Mouse (Mus musculus) layer of hippocampus, postnatal 36 days (tissue): ENCODE data around the gene Slc36a2. TPM values are rescaled to one million over a fixed set of nuclear protein-coding genes. Genes with fewer than 3 reads are reported as not detected.
"Not testable (repeated sequence)": the region's sequence is repeated elsewhere in the genome, so short reads cannot be mapped to it uniquely, and the experiment has no call there.

Experiments
- DNase-seq, 2 experiments: peaks; one replicate each; pipeline ENCODE4 v3.0.0; 2022
- total RNA-seq, 2 experiments: library from RNA; stranded (reverse); gene quantifications; 2 replicates each; pipeline ENCODE4 v1.2.3; 2021

Gene Slc36a2
- total RNA-seq, 2 experiments from 2014 or later = 0.15 TPM; not detected in 1

DNA sequence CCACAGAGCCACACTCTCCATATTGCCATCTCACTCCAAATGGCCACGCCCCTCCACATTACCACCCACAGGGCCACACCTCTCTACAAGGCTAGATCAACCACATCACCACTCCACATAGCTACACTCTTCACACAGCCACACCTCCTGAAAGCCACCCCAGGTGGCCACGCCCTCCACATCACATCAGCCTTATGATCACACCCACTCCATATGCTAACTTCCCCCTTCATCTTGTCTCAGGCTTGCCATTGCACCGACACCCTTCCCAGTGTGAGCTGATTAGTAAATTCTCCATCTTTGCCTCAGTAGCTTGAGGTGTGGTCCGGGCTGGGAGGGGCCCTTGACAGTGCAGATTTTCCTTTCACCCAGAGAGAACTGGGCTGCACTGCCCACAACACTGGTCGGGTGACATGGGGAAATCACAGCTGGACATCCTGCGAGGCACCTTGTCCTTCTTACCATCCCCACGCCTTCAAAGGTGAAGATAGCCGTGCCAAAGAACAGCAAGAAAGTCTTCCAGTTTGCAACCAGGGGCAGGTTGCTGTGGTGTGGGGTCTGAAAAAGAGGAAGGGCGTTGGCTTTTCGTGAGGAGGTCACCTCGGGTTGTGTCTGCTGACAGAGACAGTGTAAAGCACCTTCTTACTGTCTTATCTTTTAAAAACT lies 53.7 kb downstream of the Slc36a2 start:
- no peak for DNase-seq

DNA sequence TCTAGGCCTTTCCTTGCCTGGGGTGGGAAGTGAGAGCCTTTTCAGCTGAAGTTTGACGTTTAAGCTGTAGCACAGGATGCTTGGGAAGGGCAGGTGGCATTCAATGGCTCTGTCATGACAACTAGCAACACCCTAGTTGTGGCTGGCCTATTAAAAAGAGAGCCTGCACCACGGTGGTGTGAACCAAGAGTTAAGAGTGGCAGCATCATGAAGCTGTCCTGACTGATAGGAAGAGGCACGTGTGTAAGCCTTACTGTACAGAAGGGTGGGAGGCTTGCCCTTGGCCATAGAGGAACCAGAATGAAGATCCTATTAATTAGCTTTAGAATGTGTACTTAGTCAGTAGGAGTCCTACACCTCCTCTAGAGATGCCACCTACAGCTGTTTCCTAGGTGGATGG lies 56.5 kb downstream of the Slc36a2 start:
- no peak for DNase-seq

DNA sequence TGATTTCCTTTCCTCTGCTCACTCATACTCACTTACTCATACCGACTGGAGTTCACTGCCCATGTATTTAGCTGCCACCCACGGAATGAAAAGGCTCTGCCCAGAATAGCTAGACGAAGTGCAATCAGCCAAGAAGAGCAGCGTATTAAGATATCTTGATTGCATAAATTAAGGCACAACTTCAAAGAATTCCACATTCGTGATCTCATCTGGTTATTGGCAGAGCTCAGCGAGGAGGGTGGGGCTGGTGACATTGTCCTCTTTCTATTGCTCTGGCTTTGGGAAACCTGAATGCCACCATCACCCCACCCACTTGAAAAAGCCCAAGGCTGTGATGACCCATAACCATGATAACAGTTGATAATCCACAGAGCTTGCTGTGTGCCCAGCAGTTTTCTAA lies 56.9 kb downstream of the Slc36a2 start:
- DNase-seq = no peak

DNA sequence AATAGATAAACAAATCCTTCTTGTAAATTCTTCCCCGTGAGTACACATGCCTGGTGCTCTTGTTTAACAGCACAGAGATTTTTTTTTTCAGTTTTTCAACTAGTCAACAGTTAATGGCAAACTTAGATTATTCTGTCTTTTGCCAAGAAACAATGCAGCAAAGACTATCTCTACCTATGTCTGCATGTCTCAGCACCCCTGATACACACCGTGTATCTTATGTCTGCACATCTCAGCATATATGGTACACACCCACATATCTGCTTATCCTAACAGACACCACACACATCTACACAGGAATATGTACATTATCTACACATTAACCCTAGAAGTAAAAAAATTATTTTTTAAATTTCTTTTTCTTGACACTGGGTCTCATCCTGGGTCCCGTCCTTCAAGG lies 58.2 kb downstream of the Slc36a2 start:
- no peak for DNase-seq

DNA sequence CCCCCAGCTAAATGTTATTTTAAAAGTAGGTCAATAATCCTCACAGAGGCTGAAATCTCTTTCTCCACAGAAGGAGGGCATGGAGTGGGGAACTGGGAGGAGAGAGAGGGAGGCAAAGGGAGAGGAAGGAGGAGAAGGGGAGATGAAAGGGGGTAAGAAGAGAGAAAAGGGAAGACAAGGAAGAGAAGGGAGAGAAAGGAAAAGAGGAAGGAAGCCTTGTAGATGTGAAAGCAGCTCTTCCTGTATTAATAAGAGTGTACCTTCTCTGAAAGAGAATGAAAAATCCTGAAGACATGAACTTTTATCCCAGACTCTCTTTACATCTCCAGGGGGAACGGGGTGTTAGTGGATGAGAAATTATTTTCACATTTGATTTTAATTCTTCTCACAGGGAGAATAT lies 63.4 kb downstream of the Slc36a2 start:
- no peak for DNase-seq

DNA sequence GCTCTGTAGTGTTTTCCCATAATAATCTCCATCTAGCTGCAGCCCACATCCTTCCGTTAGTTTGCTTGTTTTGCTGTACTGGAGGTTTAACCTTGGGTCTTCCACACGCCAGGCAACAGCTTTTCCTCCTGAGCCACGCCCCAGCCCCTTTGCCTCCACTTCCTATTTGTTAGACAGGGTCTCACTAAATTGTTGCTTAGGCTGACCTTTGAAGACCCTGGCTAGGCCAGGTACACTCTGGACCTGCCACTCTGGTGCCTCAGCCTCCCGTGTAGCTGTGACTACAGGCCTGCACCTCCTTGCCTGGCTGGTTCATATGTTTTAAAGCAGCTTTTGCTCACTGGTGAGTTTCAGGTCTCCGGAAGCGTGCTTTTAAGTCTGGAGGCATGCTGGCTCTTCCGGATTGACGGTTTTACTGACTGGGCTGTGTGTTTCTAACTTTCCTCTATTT lies 64.0 kb downstream of the Slc36a2 start:
- no peak for DNase-seq

DNA sequence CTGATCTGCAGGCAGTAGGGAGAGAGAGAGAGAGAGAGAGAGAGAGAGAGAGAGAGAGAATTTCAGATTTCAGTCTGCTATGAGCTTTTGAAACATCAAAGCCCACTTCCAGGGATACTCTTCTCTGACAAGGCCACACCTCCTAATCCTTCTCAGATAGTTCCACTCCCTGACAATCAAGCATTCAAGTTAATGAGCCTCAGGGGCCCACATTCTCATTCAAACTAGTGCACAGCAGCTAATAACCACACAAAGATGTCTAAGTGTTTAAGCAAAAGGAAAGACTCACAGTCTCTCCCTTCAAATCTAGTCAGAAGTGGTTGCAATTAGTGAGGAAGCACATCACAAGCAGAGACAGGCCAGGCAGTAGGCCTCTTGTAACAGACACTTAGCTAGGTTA lies 64.6 kb downstream of the Slc36a2 start:
- DNase-seq = no peak

DNA sequence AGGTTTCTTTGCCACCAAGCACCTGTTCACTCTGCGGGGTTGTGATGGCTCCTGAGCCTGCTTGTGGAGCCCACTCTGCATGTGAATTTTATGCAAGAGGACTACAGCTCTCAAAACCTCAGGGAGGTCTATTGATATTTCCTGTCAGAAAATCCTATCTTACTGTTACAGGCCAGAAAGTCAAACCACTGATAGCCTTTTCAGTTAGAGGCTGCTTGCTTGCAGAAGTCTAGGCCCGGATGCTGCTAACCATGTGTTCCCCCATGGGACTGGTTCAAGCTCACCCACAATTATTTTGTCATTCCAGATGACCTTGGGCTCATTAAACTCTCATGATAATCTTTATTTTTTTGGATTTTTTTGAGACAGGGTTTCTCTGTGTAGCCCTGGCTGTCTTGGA lies 67.8 kb downstream of the Slc36a2 start:
- no peak for DNase-seq

DNA sequence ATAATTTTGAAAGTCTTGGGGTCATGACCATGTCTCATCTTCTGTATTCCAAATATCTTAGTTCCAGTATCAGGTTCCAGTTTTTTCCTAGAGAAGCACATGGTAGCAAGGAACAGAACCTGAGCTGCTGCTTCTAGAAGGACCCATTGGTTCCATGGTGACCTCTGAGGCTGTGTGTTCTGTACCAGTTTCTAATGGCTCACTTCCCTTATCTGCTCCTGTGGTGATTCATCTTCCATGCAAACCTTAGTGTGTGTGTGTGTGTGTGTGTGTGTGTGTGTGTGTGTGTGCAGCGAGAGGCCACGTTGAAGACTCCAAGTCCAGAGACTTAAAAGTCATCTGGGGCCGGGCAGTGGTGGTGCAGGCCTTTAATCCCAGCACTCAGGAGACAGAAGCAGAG lies 68.9 kb downstream of the Slc36a2 start:
- DNase-seq = no peak

DNA sequence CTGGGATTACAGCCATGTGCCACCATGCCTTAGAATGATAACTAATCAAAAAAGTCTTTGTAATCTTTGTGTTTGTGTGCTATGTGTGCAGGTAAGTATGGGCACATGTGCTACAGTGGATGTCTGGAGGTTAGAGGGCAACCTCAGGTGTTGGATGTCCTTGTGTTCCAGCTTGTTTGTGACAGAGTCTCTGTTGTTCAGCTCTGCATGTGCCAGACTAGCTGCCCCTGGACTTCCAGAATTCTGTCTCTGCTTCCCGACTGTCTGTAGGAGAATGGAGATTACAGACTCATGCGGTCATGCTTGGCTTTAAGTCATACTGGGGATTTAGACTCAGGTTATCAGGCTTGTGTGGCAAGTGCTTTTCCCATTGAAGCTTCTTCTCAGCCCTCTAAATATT lies 70.6 kb downstream of the Slc36a2 start:
- DNase-seq = no peak

DNA sequence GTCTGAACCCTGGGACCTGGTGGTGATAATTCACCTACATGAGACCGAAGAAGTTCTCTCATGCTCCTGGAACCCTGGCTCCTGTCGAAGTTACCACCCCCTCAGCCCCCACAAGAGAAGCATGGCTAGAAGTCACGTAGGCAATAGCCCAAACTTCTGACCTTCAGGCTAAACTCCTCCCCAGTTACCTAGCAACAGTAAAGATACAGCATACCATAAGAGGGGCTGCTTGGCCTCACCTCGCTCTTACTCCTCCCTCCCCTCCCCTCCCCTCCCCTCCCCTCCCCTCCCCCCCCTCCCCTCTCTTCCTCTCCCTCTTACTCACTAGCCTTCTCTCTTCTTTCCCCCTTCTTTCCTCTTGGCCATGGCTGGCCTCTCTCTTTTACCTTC lies 71.0 kb downstream of the Slc36a2 start:
- DNase-seq = not testable (repeated sequence)

DNA sequence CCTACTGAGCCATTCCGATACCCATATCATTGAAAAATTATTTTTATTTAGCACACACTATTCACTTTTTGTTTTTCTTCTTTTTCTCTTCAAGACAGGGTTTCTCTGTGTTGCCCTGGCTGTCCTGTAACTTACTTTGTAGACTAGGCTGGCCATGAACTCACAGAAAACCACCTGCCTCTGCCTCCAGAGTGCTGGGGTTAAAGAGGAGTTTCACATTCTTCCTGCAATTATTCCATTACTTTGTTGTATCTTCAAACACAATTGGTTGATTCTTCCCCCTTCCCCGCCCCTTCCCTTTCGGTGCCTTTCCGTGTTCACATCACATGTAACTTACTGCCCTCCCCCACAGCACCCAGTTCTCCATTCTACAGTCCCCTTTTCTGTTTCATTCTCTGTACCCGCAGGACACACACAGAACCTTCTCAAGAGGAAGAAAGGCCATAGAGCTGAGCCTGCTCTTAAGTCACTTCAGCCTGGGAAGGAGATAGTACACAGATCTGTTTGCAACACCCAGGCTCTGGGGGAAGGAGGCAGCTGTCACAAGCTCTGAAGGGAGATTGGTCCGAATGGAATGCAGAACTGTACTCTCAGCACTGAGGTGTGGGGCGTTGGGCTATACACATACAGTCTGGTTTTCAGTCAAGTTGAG lies 71.5 kb downstream of the Slc36a2 start:
- DNase-seq = no peak

DNA sequence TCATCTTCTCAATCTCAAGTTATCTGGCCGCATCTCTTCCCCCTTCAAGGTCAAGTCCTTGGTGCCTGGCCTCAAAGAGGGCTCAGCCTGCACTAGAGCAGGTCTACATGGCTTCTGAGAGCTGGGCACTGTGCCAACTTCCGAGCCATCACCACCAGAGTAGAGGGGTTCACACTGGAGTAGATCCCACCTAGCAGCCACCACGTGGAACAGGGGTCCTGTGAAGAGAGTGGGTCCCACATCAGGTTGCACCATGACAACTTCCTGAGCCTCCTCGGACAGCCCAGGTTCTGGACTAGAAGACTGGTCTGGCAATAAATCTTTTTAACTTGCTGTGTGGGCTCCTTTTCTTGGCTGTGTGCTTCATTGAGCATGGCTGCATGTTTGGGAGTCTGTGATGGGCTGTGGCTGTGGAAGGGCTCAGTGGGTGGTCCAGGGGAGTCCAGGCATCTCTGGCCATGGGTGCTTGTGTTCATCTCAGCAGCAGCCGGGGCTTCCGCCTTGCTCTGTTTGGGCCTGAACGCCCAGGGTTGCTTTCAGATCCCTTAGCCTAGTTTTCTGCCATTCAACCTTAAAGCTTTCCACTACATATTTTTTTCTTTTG lies 74.2 kb downstream of the Slc36a2 start:
- no peak for DNase-seq

DNA sequence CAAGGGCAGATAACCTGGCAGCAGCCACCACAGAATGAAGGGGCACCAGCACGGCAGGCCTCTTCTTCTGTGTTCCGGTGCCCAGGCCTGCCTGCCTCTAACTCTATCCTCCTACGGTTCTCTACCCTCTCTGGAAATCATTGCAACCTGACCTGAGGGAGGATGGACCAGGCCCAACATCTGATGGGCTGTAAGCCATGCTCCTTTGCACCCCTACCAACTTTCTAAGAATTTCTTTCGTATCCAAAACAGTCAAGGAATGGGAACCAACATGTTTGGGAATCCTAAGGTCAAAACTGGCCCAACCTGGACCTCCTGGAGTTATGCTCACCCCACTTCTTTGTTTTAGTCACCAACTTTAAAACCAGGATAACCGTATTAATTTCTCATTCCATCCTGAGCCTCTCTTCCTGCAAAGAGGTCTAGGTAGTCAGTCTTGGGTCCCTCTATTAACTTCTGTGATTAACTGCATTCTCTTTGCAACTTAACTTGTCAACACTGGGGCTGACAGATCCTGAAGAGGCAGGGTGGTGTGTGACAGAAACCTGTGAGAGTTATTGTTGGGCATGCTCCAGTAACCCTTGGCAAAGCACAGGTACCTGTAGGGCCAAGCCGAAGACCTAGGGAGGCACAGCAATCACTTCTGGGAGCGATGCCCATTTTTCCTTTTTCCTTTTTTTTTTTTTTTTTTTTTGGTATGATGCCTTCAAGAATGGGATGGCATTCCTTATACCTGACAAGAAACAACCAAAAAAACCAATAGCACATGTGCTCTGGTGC lies 75.2 kb downstream of the Slc36a2 start:
- DNase-seq = no peak

Other genes with a start within 250 kb of the Slc36a2 start
- gene Tnip1, start 222.2 kb downstream of the Slc36a2 start, total RNA-seq = 10 to 100 TPM; 34.2 to 36.6 TPM
- gene Anxa6, start 151.6 kb downstream of the Slc36a2 start, total RNA-seq = 10 to 100 TPM; 95.8 to 96.4 TPM
- under 1 TPM in 1 of 2 experiments, not detected in 1; 0.35 TPM for gene Ccdc69, start 106.9 kb downstream of the Slc36a2 start, total RNA-seq
- gene Gm2a, start 87.0 kb downstream of the Slc36a2 start, total RNA-seq = 10 to 100 TPM; 33.7 to 34.1 TPM
- not detected for gene Slc36a3, start 33.4 kb downstream of the Slc36a2 start, total RNA-seq
- gene Slc36a1, start 19.3 kb upstream of the Slc36a2 start, total RNA-seq = 10 to 100 TPM; 52.9 to 56.8 TPM
- under 1 TPM; 0.17 to 0.43 TPM for gene Fat2, start 151.5 kb upstream of the Slc36a2 start, total RNA-seq
- gene Sparc, start 238.1 kb upstream of the Slc36a2 start, total RNA-seq = 100 to 1,000 TPM; 312 to 317 TPM